Mouse (Mus musculus) cerebellum, adult 2 months (tissue): Measurements from ENCODE around the gene Pla2g7.

Experiments
- CTCF ChIP-seq: fragments of 200-500 bp; IDR thresholded peaks from 2 replicates; pipeline ENCODE4 v1.5.1; 2011; ENCODE audit warnings: low read depth, mild to moderate bottlenecking, control low read depth, low read length, moderate library complexity, borderline replicate concordance; ENCODE audit not compliant: insufficient read depth
- POLR2A ChIP-seq: fragments of 200-500 bp; IDR thresholded peaks from 2 replicates; pipeline ENCODE4 v1.6.1; 2011; ENCODE audit warnings: low read length, control low read depth, borderline replicate concordance; ENCODE audit not compliant: insufficient read depth

DNA sequence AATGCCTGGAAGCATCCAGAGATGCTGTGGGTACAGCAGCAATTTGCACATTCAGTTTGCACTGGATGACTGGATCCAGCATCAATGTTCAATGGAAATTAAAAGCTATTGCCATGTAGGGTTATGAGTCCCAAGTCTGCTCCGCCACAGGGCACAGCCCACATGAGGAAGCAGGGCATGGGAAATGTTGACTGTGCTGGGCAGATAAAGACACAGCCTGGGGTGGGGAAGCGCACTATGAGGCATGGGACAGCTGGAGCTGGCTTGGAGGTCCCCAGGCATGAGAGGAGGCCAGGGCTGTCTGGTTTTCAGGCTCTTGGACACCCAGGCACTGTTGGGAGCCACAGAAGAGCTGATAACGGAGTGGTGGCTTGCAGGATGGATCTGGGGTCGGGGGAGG is 23.9 kb upstream of the Pla2g7 start:
- TF ChIP-seq POLR2A, result no peak
- no peak for TF ChIP-seq CTCF
